ENCODE assay signal across 17 mouse cellular contexts in the genomic region with DNA sequence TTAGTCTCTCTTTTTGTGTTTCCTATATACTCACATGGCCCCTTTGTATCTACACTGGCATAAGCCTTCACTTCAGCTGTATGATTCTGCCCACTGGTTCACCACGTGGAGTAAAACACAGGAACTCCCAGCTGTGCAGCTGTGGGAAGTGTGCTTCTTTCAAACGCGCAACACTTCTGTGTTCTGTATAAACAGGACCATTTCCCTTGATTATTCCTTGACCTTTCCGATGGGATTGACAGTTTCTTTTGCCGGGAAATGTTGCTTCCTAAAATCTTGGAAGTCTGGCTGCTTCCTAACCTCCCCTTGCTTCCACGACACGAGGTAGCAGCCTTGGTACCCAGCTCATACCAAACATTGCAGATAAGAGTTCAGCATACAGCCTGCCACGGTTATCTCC.
"Had no signal": no experiment of that assay in that cellular context is flagged by ENCODE, and none has a peak within 500 bp of the region (broad histone marks: within the 10 kb centered on the region; RNA-seq: fewer than 3 reads in every experiment).

No protein-coding gene starts in this region.

- H3K9me3 ChIP-seq: intestine, embryonic 15.5 days; liver, embryonic 13.5 days; lung, embryonic 15.5 days; midbrain, embryonic 10.5 days; midbrain, embryonic 13.5 days; neural tube, embryonic 13.5 days; stomach, embryonic 15.5 days had no signal

- H3K4me1 ChIP-seq: intestine, embryonic 15.5 days; liver, embryonic 13.5 days; lung, embryonic 15.5 days; megakaryocyte, embryonic 14.5 days; midbrain, embryonic 10.5 days; midbrain, embryonic 13.5 days; neural tube, embryonic 13.5 days; stomach, embryonic 15.5 days had no signal

- H3K4me2 ChIP-seq: intestine, embryonic 15.5 days; liver, embryonic 13.5 days; lung, embryonic 15.5 days; midbrain, embryonic 13.5 days; neural tube, embryonic 13.5 days; stomach, embryonic 15.5 days had no signal

- H3K27ac ChIP-seq: intestine, embryonic 15.5 days; left cerebral cortex, adult 2 months; liver, embryonic 13.5 days; lung, embryonic 15.5 days; midbrain, embryonic 10.5 days; midbrain, embryonic 13.5 days; neural tube, embryonic 13.5 days; stomach, embryonic 15.5 days had no signal

- H3K9ac ChIP-seq: intestine, embryonic 15.5 days; liver, embryonic 13.5 days; lung, embryonic 15.5 days; midbrain, embryonic 13.5 days; neural tube, embryonic 13.5 days; stomach, embryonic 15.5 days had no signal

- H3K4me3 ChIP-seq: intestine, embryonic 15.5 days; left cerebral cortex, adult 2 months; liver, embryonic 13.5 days; lung, embryonic 15.5 days; megakaryocyte, embryonic 14.5 days; midbrain, embryonic 10.5 days; midbrain, embryonic 13.5 days; myocyte; neural tube, embryonic 13.5 days; stomach, embryonic 15.5 days had no signal

- ATAC-seq: intestine, embryonic 15.5 days; midbrain, embryonic 13.5 days; midbrain, embryonic 16.5 days had no signal

- H3K27me3 ChIP-seq: intestine, embryonic 15.5 days; liver, embryonic 13.5 days; lung, embryonic 15.5 days; megakaryocyte, embryonic 14.5 days; midbrain, embryonic 13.5 days; neural tube, embryonic 13.5 days; stomach, embryonic 15.5 days had no signal

- H3K36me3 ChIP-seq: intestine, embryonic 15.5 days; liver, embryonic 13.5 days; lung, embryonic 15.5 days; midbrain, embryonic 10.5 days; midbrain, embryonic 13.5 days; neural tube, embryonic 13.5 days; stomach, embryonic 15.5 days had no signal

- DNase-seq: kidney, adult 11 months; layer of hippocampus, postnatal 36 days; liver, embryonic 13.5 days; retina, postnatal 1 day; right cerebral cortex, postnatal 25 days; spleen, adult 18-20 months; thymus, postnatal 25 days had no signal
